Mouse (Mus musculus): ENCODE data around the gene Plxdc1. TPM values are rescaled to one million over a fixed set of nuclear protein-coding genes. Genes with fewer than 3 reads are reported as not detected.

Plxdc1 gene
- total RNA-seq, 2 experiments from 2014 or later: 35.2 to 37.1 TPM

DNA sequence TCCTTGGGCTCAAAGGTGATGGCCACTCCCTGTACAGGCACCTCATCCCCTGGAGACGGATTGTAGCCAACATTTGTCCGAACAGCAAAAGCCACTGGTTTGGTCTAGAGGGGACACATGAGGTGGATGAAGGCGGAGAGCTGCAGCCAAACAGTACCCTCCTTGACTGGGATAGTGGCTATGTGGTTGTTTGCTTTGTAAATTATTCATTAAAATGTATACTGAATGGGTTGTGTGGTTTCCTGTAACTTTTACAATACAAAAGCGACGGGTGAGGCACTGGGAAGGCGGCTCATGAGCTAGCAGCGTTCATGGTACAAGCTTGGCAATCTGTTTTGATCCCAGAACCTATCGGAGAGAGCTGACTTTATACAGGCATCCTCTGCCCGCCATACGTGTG, 26.6 kb upstream of the Plxdc1 start:
- H3K27ac ChIP-seq: peak overlapping the region; percentile 66
- intact Hi-C loops (cut with DNase I): no loop called here
- no peak for TF ChIP-seq CTCF (IDR thresholded peaks at IDR 0.05)
- no peak overlapping the region for H3K4me3 ChIP-seq
- DNase-seq (ENCODE audit: extremely low spot score in 1 of 2, low spot score in 2 of 2): peak in 1 of 2 experiments; percentile 13

DNA sequence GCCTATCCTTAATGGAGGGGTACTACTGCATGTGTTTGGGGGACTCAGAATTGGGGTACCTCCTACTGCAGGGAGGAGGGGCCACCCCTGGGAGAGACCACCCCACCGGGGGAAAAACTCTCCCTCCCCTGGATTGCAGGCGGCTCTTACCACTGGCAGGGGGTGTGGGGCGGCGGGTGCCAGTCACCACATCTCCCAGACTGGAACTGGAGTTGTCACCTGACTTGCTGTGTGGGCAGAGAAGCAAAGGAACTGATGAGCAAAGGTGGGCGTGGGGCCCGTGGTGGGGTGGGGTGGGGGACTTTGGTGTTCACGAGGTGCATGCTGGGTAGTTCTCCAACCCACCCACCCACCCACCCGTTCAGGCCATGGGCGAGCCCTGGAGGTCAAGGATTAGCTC, 25.5 kb upstream of the Plxdc1 start:
- Histone ChIP-seq H3K27ac (peak overlapping the region; percentile 66), H3K4me3 (no peak overlapping the region)
- DNase-seq (ENCODE audit: extremely low spot score in 1 of 2, low spot score in 2 of 2): peak; percentile 44 to 60
- intact Hi-C loops (cut with DNase I): no loop called here
- no peak for TF ChIP-seq CTCF (IDR thresholded peaks at IDR 0.05)

DNA sequence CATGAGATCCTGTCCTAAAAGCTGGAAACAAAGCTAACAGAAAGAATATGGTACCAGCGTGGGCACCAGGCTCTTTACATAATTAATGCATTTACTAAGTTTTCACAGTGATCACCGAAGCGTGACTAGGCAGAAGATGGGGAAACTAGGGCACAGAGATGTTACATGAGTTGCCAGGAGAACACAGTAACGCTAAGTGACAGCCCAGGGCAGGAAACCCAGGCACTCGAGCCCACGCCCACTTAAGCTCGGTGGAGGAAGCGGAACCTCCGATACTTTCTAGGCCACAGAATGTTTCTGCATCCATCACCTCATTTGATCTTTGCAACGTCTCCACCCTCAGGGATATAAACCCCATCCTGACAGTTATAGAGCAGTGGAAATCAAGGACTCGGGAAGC, 21.8 kb upstream of the Plxdc1 start:
- intact Hi-C loops (cut with DNase I): no loop called here
- H3K27ac ChIP-seq: 0 out of 2 replicates have a peak overlapping the region, but pooled peaks have one; percentile 32
- DNase-seq (ENCODE audit: extremely low spot score in 1 of 2, low spot score in 2 of 2): no peak
- TF ChIP-seq CTCF (IDR thresholded peaks at IDR 0.05): no peak
- no peak overlapping the region for H3K4me3 ChIP-seq

DNA sequence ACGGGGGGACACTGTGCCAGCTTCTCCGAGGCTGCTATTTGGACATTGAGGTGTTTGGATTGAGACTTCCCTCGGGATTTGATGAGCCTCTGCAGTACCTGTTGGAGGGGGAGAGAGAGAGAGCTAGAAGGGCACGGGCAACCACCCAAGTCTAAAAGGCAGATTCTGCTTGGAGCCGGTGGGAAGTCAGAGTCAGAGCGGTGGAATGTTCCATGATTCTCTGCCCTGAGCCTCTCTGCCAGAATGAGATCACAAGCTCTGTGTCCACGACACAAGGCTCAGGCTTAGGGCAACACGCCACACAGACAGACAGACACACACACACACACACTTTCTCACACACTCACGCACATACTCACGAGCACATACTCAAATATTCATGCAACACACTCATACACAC, 19.4 kb upstream of the Plxdc1 start:
- DNase-seq (ENCODE audit: extremely low spot score in 1 of 2, low spot score in 2 of 2): no peak
- H3K27ac ChIP-seq: peak overlapping the region; percentile 19; the same call in 1 of the 2 replicates
- intact Hi-C loops (cut with DNase I): no loop called here
- TF ChIP-seq CTCF (IDR thresholded peaks at IDR 0.05): no peak
- no peak overlapping the region for H3K4me3 ChIP-seq

DNA sequence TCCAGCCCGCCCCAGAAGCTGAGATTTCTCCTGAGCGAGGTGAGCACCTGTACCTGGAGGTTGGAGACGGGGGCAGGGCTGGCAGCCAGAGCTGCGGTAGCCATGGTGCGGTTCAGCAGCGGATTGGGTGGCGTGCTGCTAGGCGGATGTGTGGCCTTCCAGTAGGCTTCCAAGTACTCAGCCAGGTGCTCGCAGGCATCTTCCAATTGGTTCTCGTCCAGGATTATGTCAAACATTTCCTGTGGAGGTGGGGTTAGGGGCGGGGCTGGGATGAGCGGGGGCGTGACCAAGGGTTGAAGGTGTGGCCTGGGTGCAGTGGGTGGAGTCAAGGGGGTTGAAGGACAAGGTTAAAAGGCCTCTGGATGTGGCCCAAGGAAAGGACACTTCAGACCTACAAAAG, 18.8 kb upstream of the Plxdc1 start:
- Histone ChIP-seq H3K27ac (peak overlapping the region; percentile 60), H3K4me3 (no peak overlapping the region)
- TF ChIP-seq CTCF (IDR thresholded peaks at IDR 0.05): no peak
- intact Hi-C loops (cut with DNase I): no loop called here
- DNase-seq (ENCODE audit: extremely low spot score in 1 of 2, low spot score in 2 of 2): no peak

DNA sequence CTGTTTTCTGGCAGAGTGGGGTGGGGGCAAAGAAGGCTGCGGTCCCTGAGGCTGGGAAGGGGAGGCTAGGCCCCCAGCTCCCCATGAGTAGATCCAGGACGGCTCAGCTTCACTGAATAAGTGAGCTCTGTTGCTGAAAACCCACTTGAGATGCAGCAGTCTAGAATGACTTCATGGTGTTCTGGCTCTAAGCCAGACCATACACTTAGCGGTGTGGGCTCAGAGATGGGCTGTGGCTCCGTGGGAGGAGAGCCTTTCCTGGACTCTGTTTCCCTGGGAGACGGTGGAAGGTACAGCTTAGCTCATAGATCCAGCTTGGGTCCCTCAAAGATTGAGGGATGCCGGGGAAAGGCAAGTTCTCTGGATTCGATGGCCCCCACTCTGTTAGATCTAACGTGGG, 17.9 kb upstream of the Plxdc1 start:
- Histone ChIP-seq H3K4me3 (no peak overlapping the region), H3K27ac (peak overlapping the region; percentile 63)
- DNase-seq (ENCODE audit: extremely low spot score in 1 of 2, low spot score in 2 of 2): peak; percentile 66 to 67
- intact Hi-C loops (cut with DNase I): no loop called here
- no peak for TF ChIP-seq CTCF (IDR thresholded peaks at IDR 0.05)

DNA sequence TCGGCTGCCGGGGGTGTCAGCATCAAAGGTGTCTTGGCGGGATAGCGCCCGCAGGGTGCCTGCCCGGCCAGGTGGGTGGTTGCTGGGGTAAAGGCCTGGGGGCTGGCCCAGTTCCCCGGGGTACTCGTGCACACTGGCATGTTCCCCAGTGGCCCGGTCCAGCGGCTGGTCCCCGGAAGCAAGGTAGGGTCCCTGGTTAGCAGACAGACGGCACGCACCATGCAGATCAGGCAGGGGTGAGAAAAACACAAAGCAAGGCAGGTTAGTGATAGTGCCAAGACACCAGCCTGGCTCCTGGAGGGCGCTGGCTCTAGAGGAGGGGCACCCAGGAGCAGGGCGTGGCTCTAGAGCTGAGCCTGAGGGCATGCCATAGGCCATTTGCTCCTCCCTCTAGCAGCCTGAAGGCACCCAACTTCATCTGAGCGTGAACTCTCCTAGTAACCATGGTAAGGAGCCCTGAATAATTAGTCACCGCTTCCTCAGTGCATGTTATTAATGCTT, 17.0 kb upstream of the Plxdc1 start:
- intact Hi-C loops (cut with DNase I): no loop called here
- peak overlapping the region; percentile 70 for H3K27ac ChIP-seq
- H3K4me3 ChIP-seq: no peak overlapping the region
- DNase-seq (ENCODE audit: extremely low spot score in 1 of 2, low spot score in 2 of 2): peak in 1 of 2 experiments; percentile 26
- no peak for TF ChIP-seq CTCF (IDR thresholded peaks at IDR 0.05)

DNA sequence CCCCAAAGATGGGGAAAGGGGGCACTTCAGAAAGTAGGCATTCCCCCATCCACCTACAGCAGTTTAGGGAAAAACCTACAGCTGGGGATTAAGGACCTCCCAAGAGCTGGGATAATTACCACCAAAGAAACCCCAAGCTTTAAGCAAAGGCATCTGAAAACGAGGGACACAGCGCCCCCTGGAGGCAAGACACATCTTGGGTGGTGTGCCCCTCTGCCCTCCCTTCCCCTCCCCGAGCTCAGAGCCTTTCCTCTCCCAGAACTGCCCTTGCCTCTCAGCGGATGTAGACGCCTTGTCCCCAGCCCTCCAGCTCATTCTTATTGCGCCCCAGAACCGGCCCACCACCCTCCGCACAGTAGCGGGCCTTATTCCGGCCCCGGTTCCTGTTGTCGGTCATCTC, 16.4 kb upstream of the Plxdc1 start:
- TF ChIP-seq CTCF (IDR thresholded peaks at IDR 0.05): peak; percentile 80
- Histone ChIP-seq H3K4me3 (no peak overlapping the region), H3K27ac (peak overlapping the region; percentile 70)
- DNase-seq (ENCODE audit: extremely low spot score in 1 of 2, low spot score in 2 of 2): peak in 1 of 2 experiments; percentile 66
- intact Hi-C loops (cut with DNase I): no loop called here

DNA sequence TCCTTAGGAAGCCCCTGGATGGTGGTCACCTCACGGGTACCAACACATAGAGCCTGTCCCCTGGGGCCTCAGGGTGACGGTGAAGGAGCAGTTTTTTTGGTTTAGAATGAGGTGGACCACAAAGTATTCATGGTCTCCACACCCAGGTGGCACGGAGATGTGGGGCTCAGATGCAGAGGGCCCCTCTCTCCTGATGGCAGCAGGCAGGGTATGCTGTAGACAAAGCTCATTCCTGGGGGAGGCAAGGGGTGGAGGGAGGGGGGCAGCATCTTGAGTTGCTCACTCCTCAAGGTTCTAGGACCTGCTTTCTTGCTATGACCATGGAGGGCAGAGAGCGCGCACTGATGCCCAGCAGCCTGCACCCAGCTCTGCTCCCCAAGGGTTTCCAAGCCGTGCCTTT, 15.7 kb upstream of the Plxdc1 start:
- TF ChIP-seq CTCF (IDR thresholded peaks at IDR 0.05): no peak
- Histone ChIP-seq H3K27ac (peak overlapping the region; percentile 44; the same call in 1 of the 2 replicates), H3K4me3 (no peak overlapping the region)
- peak in 1 of 2 experiments; percentile 9 for DNase-seq (ENCODE audit: extremely low spot score in 1 of 2, low spot score in 2 of 2)
- intact Hi-C loops (cut with DNase I): no loop called here

DNA sequence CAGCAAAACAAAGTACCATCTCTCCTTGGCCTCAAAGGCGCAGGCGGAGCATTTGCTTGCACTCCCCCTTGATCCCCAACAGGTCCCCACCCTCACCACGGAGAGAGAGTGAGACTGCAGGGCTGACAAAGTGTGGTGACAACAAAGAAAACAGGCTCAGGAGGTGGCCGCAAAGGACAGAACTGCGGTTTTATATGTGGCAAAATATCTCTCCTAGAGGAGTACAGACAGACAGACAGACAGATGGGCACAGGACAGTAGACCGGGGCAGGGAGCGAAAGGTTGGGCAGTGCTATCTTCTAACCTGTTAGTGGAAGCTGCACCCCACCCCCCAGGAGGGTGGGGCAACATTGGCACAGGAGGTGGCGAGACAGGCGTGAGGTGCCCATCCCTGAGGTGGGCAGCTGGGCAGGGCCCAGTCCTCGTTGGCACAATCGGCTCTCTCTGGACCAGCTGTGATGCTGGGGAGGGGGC, 15.1 kb upstream of the Plxdc1 start:
- DNase-seq (ENCODE audit: extremely low spot score in 1 of 2, low spot score in 2 of 2): peak in 1 of 2 experiments; percentile 19
- peak overlapping the region; percentile 44; the same call in 1 of the 2 replicates for H3K27ac ChIP-seq
- intact Hi-C loops (cut with DNase I): no loop called here
- no peak overlapping the region for H3K4me3 ChIP-seq
- no peak for TF ChIP-seq CTCF (IDR thresholded peaks at IDR 0.05)

DNA sequence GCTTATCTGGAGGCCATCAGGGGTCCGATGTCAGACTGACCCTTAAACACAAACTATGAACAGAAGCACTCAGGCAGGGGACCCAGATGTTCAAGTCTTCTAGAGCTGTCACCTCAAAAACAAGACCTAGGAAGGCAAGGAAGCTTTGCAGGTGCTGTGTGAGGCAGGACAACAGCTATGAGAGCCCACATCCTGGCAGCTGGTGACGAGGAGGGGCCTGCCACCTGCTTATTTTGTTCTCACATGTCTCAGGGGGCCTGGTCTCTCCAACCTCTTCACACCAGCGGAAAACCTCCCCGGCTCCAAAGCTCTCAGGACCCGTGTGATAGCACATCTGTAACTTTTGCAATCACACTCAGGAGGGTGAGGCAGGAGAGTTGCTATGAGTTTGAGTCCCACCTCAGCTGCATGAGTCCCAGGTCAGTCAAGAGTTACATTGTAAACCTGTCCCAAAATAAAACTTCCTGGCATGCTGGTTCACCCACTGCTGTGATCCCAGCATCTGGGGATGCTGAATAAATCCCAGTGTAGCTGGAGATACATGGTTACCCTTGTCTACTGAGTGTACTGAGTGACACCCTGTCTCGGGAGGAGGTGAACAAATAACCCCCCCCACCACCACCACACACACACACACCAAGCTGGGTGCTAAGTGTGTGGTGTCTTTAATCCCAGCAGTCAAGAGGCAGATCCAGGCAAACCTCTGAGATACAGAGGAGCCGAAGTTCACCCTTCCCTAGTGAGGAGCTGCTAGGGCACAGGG, 14.3 kb upstream of the Plxdc1 start:
- peak in 1 of 2 experiments; percentile 27 for DNase-seq (ENCODE audit: extremely low spot score in 1 of 2, low spot score in 2 of 2)
- intact Hi-C loops (cut with DNase I): no loop called here
- H3K4me3 ChIP-seq: no peak overlapping the region
- H3K27ac ChIP-seq: no peak overlapping the region
- no peak for TF ChIP-seq CTCF (IDR thresholded peaks at IDR 0.05)

DNA sequence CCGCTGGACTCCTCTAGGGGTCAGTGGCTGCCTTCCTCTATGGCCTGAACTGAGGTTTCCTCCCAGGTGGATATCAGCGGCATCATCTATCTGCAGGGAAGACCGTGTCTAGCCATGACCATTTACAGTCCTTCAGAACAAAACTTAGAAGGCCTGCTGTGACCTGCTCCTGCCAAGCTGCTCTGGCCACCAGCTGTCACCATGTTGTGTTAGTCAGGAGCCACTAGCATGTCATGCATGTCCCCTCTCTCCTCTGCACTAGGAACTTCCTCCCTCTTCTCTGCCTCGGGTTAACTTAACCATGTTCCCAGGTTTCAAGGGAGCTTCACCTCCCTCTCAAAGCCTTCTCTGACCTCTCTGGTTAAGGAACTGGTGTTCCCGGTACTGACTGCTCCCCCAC, 13.5 kb upstream of the Plxdc1 start:
- Histone ChIP-seq H3K27ac (no peak overlapping the region), H3K4me3 (no peak overlapping the region)
- TF ChIP-seq CTCF (IDR thresholded peaks at IDR 0.05): no peak
- intact Hi-C loops (cut with DNase I): no loop called here
- no peak for DNase-seq (ENCODE audit: extremely low spot score in 1 of 2, low spot score in 2 of 2)

All from left cerebral cortex, adult 2 months (tissue).